Mouse (Mus musculus) thymus, adult 2 months (tissue): ENCODE measurements around the gene Rasl11a. TPM values are rescaled to one million over a fixed set of nuclear protein-coding genes. Genes with fewer than 3 reads are reported as not detected.

ENCODE experiments used
- DNase-seq: peaks from one replicate; pipeline ENCODE4 v3.0.0; 2021
- H3K27ac ChIP-seq: fragments of 200-500 bp; 2 replicates; pipeline ENCODE4 v1.5.1; 2012; ENCODE audit warnings: low read length, control low read depth; ENCODE audit not compliant: control insufficient read depth, insufficient read depth
- H3K27me3 ChIP-seq: fragments of 200-500 bp; 2 replicates; pipeline ENCODE4 v1.6.1; 2012; ENCODE audit warnings: mild to moderate bottlenecking, low read length, moderate library complexity, mixed read lengths; ENCODE audit not compliant: control insufficient read depth, insufficient read depth
- H3K36me3 ChIP-seq: fragments of 200-500 bp; 2 replicates; pipeline ENCODE4 v1.6.1; 2012; ENCODE audit warnings: mild to moderate bottlenecking, low read length, moderate library complexity; ENCODE audit not compliant: control insufficient read depth, insufficient read depth
- H3K4me1 ChIP-seq: fragments of 200-500 bp; replicated peaks from 2 replicates; pipeline ENCODE4 v1.6.1; 2012; ENCODE audit warnings: low read length; ENCODE audit not compliant: control insufficient read depth, insufficient read depth
- H3K4me3 ChIP-seq: fragments of 200-500 bp; 2 replicates; pipeline ENCODE4 v1.5.1; 2012; ENCODE audit warnings: mild to moderate bottlenecking, low read length, control low read depth, moderate library complexity; ENCODE audit not compliant: control insufficient read depth, insufficient read depth
- CTCF ChIP-seq: fragments of 200-500 bp; IDR thresholded peaks from 2 replicates; pipeline ENCODE4 v1.5.1; 2012; ENCODE audit warnings: mild to moderate bottlenecking, control low read depth, low read length, moderate library complexity, borderline replicate concordance; ENCODE audit not compliant: control insufficient read depth, poor library complexity, insufficient read depth; ENCODE audit errors: extremely low read depth
- POLR2A ChIP-seq: fragments of 200-500 bp; IDR thresholded peaks from 2 replicates; pipeline ENCODE4 v1.6.1; 2012; ENCODE audit warnings: mild to moderate bottlenecking, low read length, control low read depth, moderate library complexity; ENCODE audit not compliant: control insufficient read depth, poor library complexity, insufficient read depth; ENCODE audit errors: extremely low read depth
- WGBS: fragments of 180-500 bp; shearing (Covaris S2); methylation state at CpG from one replicate; pipeline ENCODE4 v1.1.7; 2018; 5-methylcytosine and 5-hydroxymethylcytosine counted together
- polyA plus RNA-seq: library from polyadenylated mRNA; depleted of rRNA; stranded (reverse); fragments of >200 nt; gene quantifications from 2 replicates; pipeline ENCODE4 v1.2.3, GENCODE M21; 2012; rRNA removed

Gene Rasl11a
- polyA plus RNA-seq: 2.5 and 3.2 TPM in 2 replicates

GRCm38 (mm10) chr5:146844945-146845365, at the start of gene Rasl11a:
Gene Rasl11a, plus strand, starts transcription at chr5:146845071.
- whole genome bisulfite sequencing: 1% methylated on average over 39 of the region's 40 CpGs
- Histone ChIP-seq H3K4me1 (no peaks in the 10 kb centered on the region; the same call in 1 of the 2 replicates), H3K27me3 (peaks cover 8% of the 10 kb centered on the region; the same call in 1 of the 2 replicates), H3K36me3 (no peaks in the 10 kb centered on the region), H3K27ac (no peak within 1 kb of the TSS; the same call in 1 of the 2 replicates), H3K4me3 (peak within 1 kb of the TSS; percentile 32)
- TF ChIP-seq POLR2A: no peak
- no peak for TF ChIP-seq CTCF
- DNase-seq: no peak

- Histone ChIP-seq H3K4me1 (peaks cover 16% of the 10 kb centered on the region), H3K27ac (no peak overlapping the region)
- 95% methylated on average over 13 of the region's 13 CpGs for WGBS
Measured at GRCm38 (mm10) chr5:146795728-146796127, 49.1 kb upstream of the Rasl11a start.

GRCm38 (mm10) chr5:146798031-146798430, 46.8 kb upstream of the Rasl11a start:
- peaks cover 7% of the 10 kb centered on the region; the same call in 1 of the 2 replicates for H3K4me1 ChIP-seq
- H3K27me3 ChIP-seq: no peaks in the 10 kb centered on the region
- no peak overlapping the region for H3K27ac ChIP-seq
- no peaks in the 10 kb centered on the region for H3K36me3 ChIP-seq
- 85% methylated on average over 9 of the region's 9 CpGs for WGBS
- DNase-seq: no peak
- TF ChIP-seq CTCF (no peak), POLR2A (no peak)
- no peak overlapping the region for H3K4me3 ChIP-seq

More at GRCm38 (mm10) chr5:146795728-146796127, 49.1 kb upstream of the Rasl11a start:
- TF ChIP-seq CTCF: no peak
- no peak for TF ChIP-seq POLR2A
- DNase-seq: no peak
- H3K27me3 ChIP-seq: no peaks in the 10 kb centered on the region
- no peaks in the 10 kb centered on the region for H3K36me3 ChIP-seq
- H3K4me3 ChIP-seq: no peak overlapping the region

- H3K27ac ChIP-seq: no peak overlapping the region
- H3K4me1 ChIP-seq: no peaks in the 10 kb centered on the region; the same call in 1 of the 2 replicates
- no peak overlapping the region for H3K4me3 ChIP-seq
- H3K36me3 ChIP-seq: no peaks in the 10 kb centered on the region
- 13% methylated on average over 8 of the region's 8 CpGs for WGBS
- H3K27me3 ChIP-seq: no peaks in the 10 kb centered on the region
- TF ChIP-seq POLR2A: no peak
- no peak for DNase-seq
Measured at GRCm38 (mm10) chr5:146806004-146806430, 38.9 kb upstream of the Rasl11a start.

GRCm38 (mm10) chr5:146809951-146810350, 34.9 kb upstream of the Rasl11a start:
- WGBS: 87% methylated on average over 5 of the region's 5 CpGs
- Histone ChIP-seq H3K4me1 (no peaks in the 10 kb centered on the region), H3K27me3 (no peaks in the 10 kb centered on the region), H3K27ac (no peak overlapping the region), H3K4me3 (no peak overlapping the region), H3K36me3 (no peaks in the 10 kb centered on the region)
- no peak for TF ChIP-seq POLR2A
- no peak for TF ChIP-seq CTCF
- DNase-seq: no peak

GRCm38 (mm10) chr5:146812866-146813265, 32.0 kb upstream of the Rasl11a start:
- DNase-seq: no peak
- WGBS: 93% methylated on average over 5 of the region's 5 CpGs

GRCm38 (mm10) chr5:146813421-146813820, 31.4 kb upstream of the Rasl11a start:
- TF ChIP-seq POLR2A: no peak
- no peak for TF ChIP-seq CTCF
- H3K4me3 ChIP-seq: no peak overlapping the region
- no peak overlapping the region for H3K27ac ChIP-seq
- 95% methylated on average over 4 of the region's 4 CpGs for WGBS
- no peak for DNase-seq
- no peaks in the 10 kb centered on the region for H3K27me3 ChIP-seq
- H3K36me3 ChIP-seq: no peaks in the 10 kb centered on the region
- H3K4me1 ChIP-seq: no peaks in the 10 kb centered on the region

More at GRCm38 (mm10) chr5:146812866-146813265, 32.0 kb upstream of the Rasl11a start:
- TF ChIP-seq POLR2A (no peak), CTCF (no peak)
- no peak overlapping the region for H3K27ac ChIP-seq
- no peaks in the 10 kb centered on the region for H3K27me3 ChIP-seq
- H3K4me1 ChIP-seq: no peaks in the 10 kb centered on the region
- no peak overlapping the region for H3K4me3 ChIP-seq
- H3K36me3 ChIP-seq: no peaks in the 10 kb centered on the region
